Mouse (Mus musculus): ENCODE data around the gene Tango6.

The Tango6 gene

DNA sequence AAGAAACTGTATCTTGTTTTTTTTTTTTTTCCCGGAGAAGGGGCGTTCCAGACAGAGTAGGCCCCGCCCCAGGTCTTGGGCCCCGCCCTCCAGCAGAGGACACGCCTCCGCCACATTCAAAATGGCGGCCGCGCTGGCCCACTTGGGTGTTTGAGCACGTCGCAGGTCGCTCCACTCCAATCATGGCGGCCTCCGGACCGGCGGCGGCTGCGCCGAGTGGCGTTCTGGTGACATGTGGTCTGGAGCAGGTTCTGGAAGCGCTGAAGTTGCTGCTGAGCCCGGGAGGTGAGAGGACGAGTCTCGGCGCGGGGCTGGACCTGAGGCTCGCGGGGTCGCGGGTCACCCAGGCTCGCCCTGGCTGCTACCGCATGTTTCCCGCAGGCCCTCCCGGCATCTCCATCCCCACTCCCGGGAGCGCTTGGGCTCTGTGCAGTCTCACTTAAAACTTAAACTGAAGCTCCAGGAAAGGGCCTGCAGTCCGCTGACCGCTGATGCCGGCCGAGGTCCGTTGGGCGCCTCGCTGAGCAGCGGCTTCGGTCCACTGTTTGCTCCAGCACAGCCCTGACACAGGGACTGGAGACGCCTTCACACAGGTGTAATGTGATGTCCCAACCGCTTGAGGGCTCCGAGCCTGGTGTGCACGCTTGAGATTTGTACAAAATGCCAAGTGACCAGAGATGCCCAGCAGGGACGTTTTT lies at the start of gene Tango6:
TSS of gene Tango6 (plus strand) at position 98 of the 698 bp plus-strand sequence.
- peak; percentile 90 for DNase-seq (ENCODE audit: low spot score)

DNA sequence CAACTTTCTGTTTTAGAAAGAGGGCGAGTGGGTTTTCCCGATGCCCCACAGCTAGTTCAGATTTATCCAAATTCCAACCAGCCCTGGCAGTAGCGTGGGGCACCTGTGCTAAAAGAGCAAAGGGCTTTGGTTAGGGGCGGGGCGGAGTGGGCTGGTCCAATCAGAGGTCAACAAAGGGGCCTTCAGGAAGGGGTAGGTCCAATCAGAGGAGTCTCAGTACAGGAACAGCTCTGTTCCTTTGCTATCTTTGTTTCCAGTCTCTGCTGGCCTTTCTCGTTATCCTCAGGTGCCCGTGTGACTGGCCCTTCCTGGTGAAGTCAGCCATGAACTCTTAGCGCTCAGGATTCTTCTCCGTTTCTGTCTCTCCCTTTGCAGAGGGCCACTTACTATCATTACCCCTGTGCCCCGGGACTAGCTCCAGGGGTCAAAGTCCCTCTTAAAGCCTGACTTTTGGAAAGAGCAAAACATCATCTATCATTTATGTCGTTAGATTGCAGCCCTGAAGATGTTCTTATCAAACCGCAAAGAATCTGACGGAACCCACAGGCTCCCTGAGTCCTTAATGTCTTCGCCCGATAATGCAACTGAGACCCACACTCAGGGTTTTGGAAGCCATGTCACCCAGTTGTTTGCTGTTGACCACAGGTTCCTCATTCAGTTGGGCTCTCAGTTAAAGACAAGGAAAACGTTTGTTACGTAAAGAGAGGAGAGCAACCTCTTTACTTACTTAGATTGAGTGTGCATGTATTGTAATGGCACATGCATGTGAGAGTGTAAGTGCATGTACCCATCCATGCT lies 49.3 kb upstream of the Tango6 start:
- no peak for DNase-seq (ENCODE audit: low spot score)

DNA sequence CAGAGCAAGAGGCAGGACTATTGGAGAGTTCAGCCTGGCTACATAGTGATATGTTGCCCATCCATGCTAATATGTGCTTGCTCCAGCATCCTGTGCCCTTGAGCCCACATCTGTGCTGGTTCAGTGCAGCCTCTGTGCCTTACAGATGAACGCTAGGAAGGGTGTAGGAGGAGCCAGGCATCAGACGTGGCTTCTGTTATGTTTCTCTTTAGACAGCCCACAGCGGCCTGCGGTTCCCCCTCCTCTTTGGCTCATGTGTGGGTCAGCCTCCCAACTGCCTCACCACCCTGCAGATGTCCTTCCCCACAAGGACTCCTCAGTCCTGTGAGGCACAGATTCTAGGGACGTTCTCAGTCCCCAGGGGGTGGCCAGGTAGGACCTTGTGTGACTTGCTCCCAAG lies 47.6 kb upstream of the Tango6 start:
- no peak for DNase-seq (ENCODE audit: low spot score)

DNA sequence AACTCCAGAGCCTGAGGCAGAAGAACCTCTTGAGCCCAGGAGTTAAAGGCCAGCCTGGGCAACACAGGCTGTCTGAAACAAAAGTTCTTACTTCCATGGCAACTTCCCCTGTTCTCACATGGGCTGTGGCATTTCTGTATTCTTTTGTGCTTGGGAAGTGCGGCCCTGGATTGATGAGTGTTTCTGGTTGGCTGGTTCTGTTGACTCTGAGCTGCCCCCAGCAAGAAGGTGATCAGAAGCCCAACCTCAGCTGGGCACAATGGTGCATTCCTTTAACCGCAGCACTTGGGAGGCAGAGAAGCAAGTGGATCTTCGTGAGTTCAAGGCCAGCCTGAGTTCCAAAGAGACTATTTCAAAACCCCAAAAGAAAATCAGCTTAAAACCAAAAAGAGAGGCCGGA lies 45.4 kb upstream of the Tango6 start:
- DNase-seq (ENCODE audit: low spot score), result no peak

DNA sequence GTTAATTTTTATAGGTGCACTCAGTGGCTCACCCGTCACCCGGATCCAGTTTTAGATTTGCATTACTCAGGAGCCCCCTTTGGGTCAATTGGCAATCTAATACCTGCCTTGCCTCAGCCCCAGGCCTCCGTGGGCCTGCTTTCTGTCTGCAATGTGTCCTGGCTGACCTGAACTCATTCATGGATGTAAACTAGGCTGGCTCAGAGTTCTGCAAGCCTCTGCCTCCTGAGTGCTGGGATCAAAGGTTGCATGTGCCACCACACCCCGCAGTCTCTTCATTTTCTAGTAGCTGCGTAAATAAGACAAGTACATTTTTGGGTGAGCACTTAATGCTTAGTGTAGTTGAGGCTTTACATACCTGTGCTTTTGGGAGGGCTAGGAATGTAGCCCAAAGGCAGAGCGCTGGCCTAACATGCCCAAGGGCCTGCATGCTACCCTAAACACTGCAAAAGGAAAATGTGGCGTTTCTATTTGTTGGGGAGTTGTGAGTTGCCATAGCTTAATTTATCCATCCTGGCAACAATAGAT lies 44.0 kb upstream of the Tango6 start:
- no peak for DNase-seq (ENCODE audit: low spot score)

DNA sequence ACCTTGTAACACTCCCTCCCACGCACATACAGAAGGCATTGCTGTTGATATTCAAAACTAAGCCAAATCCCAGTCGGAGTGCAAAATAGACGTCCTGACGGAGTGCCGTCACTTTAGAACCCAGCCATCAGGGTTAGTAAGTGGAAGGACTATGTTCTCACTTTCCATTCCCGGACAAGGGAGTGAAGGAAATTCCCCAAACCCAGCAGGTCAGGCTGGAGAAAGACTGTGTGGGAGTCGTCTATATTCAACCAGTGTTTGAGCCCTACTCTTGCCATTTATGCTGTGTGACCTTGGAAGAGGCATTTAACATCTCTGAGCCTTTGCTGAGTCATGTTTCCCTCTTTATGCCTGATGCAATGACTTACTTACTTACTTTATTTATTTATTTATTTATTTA lies 42.7 kb upstream of the Tango6 start:
- DNase-seq (ENCODE audit: low spot score), result no peak

DNA sequence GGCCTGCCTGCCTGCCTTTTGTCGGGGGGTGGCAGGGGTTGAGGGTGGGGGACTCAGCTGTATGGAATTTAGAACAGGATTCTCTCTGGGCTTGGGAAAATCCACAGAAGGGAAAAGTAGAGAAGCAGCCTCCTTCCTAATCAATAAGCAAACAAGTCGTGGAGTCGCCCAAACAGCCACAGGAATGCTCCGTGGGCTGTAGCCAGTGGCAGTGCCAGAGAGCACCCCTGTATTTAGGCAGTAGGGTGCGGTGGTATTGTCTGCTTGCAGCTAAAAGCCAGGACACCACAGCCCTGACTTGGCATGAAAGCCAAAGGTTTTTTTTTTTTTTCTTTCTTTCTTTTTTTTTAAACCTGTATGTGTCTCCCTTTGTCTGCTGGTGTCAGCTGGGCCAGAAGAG lies 41.9 kb upstream of the Tango6 start:
- no peak for DNase-seq (ENCODE audit: low spot score)

DNA sequence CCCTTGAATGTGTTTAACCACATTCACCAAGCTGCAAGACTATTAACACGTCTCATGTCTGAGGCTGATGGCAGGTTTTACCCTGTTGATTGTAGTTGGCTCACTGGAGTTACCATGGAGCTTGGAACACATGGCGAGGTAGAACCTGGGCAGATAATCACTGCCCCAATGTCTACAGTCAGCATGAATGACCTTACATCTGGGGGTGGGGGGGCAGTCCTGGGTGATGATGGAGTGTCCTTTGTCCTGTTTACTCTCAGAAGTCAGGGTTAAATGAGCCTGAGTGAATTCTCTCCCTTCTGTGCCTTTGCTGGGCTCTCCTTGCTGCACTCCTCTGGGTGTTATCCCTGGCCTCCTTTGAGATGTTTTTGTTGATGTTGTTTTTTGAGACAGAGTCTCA lies 40.7 kb upstream of the Tango6 start:
- DNase-seq (ENCODE audit: low spot score), result no peak

DNA sequence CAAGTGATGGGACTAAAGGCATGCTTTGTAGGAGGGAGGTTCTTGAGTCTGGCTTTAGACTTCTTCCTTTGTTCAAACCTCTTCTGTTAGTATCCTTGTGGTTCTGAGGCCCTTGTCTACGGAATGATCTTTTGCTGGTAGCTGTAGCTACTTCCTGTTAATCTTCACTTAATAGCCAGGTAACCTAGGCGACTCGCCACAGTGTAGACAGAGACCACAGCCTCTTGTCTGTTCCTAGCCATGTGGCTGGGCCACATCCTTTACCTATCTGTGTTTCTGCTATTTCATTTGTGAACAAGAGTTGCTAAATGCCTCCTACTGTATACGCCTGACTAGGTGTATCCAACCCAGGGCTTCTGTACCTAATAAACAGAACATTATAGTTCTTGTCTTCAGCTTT lies 39.8 kb upstream of the Tango6 start:
- DNase-seq (ENCODE audit: low spot score), result no peak

DNA sequence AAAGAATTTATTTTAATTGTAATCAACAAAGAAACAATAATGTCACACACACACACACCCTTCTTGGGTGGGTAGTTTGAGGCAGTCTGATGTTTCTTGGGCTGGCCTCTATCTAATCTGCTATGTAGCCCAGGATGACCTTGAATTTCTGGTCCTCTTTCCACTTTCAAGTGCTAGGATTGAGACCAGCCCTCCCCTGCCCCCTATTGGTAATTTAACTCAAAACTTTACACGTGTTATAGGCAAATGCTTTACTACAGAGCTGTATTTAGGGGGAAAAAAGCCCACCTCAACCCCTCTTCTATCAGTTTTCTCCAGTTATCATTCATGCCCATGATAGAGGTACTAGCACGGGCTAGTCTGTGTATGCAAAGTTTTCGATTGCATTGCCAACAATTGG lies 37.9 kb upstream of the Tango6 start:
- DNase-seq (ENCODE audit: low spot score), result no peak

DNA sequence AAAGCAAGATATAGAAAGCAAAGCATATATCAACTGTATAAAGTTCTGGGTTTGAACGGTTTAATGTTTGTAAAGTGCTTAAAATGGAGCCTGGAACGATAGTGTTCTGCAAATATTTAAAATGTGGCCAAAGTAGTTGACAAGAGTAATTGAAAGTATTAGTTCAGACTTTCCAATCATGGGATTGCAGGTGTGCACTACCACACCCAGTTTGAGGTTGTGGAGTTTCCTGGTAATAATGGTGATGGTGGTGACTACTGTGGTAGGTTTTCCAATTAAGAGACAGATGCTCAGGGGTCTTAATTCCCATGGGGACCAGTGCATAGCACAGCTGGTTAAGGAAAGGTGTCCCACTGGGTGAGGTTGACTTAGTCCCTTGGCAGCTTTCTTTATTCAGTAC lies 36.7 kb upstream of the Tango6 start:
- DNase-seq (ENCODE audit: low spot score), result no peak

DNA sequence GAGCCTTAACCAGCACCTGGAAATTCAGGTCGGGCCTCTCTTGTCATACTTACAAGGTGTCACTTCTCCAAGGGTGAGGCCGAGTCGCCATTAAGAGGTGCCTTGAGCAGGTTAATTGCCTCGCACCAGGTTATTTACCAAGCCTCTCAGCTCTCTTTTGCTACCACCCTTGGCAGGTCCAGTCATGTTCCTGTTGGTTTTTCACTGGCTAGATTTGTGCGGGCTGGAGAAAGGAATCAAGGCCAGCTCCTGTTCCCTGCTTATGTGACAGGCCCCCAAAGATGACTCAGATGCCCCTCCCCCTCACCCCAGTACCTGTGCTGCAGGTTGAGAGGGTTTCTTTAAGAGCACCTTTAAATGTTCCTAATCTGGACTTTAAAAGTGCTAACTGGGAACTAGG lies 36.1 kb upstream of the Tango6 start:
- no peak for DNase-seq (ENCODE audit: low spot score)

DNA sequence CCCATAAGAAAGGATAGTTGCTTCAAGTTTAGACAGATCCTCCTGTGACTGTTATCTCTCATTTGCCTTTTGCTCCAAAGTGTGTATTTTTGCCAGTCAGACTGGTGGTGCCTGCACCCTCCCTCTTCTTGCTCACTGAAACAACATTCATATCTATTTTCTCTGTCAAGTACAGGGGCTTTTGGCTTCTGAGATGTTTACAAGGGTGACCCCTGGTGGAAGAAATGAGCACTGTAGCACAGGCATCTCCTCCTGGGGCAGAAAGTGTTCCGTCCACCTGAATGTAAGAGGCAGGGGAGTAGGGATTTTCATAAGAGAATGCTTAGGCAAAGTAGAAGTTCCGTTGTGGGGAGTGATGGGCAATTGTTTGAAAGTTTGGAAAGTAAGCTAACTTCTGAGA lies 35.5 kb upstream of the Tango6 start:
- DNase-seq (ENCODE audit: low spot score), result peak; percentile 88

DNA sequence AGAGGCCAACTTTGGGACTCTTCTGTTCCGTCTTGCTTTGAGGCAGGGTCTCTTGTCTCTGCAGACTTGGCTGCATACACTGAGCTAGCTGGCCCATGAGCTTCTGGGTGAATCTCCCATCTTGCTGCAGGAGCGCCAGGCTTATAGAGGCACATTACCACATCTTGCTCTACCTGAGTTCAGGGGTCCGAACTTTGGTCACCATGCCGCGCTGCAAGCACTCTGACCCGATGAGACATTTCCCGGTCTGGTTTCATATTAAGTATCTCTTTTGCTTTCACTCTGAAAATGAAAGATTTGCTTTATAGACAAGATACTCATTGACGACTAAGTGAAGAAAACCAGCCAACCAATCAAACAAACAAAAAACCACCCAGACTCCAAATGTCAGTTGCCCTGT lies 34.4 kb upstream of the Tango6 start:
- DNase-seq (ENCODE audit: low spot score), result no peak

DNA sequence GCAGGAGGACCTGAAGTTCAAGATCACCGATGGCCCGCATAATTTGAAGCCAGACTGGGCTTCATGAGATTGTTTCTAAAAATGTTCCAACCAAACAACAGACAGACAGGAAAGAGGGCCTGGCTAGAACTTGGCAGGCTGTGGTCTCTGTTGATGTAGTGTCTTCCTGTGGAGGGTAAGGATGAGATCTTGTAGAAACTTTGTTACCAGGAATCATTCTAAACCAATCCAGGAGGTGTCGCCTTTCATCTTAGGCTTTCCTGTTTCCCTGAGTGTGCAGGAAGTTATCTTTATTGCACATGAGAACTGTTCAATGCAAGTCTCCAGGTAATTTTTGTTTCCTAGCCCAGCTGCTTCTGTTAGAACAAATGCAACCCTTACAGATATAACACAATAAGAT lies 30.9 kb upstream of the Tango6 start:
- DNase-seq (ENCODE audit: low spot score), result no peak

DNA sequence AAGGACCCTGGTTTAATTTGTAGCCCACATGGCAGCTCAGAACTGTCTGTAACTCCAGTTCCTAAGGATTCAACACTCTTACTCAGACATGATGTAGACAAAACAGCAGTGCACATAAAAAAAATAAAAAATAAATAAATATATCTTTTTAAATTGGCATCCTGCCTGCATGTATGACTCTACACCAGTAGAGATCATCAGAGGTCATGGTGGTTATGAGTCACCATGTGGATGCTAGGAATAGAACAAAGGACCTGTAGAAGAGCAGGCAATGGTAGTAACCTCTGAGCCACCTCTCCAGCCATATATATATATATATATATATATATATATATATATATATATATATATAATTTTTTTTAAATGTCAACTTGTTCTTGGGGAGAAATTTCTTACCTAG lies 26.8 kb upstream of the Tango6 start:
- no peak for DNase-seq (ENCODE audit: low spot score)

DNA sequence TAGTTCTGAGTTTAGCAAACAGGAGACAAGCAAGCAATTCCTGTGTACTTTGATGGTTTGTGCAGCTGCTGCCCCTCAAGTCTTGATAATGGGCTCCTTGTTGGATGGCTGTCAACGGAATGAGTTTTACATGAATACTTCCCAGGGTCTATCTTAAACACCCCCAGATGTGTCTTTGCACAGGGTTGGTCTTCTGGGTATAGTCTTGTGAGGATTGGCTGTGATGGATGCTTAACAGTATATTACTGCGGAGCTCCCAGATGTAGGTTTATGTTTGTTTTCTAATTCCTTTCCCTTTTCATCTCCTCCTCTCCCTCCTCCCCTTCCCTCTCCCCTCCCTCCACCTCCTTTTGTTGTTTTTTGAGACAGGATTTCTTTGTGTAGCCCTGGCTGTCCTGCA lies 10.1 kb upstream of the Tango6 start:
- no peak for DNase-seq (ENCODE audit: low spot score)

DNA sequence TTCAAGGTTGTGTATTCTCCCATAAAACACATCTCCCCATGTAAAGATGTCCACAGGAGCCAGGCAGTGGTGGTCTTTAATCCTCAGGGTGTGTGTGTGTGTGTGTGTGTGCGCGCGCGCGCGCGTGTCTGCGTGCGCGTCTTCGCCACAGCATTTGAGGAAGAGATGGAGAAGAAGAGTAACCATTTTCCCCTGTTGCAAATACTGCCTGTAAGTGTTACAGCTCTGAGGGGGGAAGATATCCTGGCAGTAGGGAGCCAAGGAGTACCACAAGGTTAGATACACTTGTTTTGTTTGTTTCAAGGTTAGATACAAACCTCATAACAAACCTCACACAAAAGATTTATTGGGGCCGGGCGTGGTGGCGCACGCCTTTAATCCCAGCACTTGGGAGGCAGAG lies 8.6 kb upstream of the Tango6 start:
- no peak for DNase-seq (ENCODE audit: low spot score)

DNA sequence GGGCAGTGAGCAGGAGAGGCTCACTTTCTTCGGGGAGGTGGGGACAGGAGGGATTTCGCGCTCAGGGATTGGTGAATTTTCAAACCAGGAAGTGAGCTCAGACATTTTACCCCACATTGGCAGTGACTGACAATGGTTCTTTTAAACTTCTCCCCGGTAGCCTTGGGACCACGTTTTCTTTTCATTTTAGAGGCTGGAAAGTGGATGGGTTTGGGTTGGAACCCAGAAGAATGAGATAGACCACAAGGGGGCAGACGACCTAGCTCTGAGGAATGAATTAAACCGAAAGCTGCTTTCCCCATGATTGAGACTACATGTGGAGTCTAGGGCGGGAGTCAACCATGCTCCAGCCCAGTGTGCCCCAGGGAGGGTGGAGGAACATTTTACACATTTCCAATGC lies 8.0 kb upstream of the Tango6 start:
- DNase-seq (ENCODE audit: low spot score), result no peak

DNA sequence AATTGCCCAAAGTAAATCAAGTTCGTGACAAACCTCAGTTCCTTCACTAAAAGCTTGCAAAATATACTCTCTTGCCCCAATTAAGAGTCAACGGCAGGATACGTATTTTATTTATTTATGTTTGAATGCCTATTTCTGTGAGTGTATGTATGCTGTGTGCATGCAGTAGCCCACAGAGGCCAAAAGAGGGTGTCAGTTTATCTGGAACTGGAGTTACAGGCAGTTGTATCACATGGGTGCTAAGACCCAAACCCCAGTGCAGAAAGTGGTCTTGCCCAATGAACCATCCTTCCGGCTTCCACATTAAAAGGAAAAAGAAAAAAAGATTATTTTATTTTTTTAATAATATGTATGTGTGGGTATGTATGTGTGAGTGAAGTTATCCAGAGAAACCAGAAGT lies 1.5 kb downstream of the Tango6 start:
- DNase-seq (ENCODE audit: low spot score), result no peak

DNA sequence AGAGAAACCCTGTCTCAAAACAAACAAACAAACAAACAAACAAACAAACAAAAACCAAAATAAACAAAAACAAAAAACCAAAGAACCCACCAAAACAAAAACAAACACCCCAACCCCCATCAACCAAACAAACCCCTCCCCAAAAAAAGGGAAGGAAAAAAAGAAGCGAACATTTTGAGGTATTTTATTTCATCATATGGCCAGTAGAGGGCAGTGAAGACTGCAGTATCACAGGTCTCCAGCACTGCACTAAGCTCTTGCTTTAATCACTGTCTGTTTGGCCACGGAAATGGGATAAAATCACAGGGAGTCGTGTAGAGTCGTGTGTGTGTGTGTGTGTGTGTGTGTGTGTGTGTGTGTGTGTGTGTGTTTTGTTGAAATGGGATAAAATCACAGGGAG lies 4.6 kb downstream of the Tango6 start:
- no peak for DNase-seq (ENCODE audit: low spot score)

DNA sequence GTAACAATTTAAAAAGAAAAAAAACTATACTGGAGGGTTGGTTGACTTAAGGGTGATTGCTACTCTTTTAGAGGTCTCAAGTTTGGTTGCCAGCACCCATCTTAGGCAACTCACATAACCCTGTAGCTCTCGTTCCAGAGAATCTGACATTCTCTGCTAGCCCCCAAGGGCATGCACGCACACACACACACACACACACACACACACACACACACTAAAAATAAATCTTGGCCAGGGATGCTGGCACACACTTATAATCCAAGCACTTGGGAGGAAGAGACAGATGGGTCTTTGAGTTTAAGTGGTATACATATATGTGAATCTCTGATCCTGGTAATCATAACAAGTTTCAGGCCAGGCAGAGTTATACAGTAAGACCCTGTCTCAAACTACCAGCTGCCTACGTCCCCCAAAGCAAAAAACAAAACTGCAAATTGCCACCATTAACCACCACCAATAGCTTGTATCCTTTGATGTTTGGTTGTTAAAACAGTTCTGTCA lies 14.9 kb downstream of the Tango6 start:
- no peak for DNase-seq (ENCODE audit: low spot score)

DNA sequence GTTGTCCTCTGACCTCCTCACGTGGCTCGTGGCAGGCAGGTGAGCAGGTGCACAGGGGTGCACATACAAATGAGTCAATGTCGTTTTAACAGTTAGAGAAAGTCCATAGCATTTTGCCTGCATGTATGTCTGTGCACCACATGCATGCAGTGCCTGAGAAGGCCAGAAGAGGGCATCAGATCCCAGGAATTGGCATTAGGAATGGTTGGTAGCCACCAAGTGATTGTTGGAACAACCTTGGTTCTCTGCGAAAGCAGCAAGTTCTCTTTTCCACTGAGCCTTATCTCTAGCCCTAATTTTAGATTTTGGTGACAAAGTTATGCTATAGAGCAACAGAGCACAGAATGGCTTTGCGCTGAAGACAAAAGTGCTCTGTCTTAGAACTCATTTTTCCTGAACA lies 16.7 kb downstream of the Tango6 start:
- DNase-seq (ENCODE audit: low spot score), result peak; percentile 69
